Mouse (Mus musculus) MEL (cell line): ENCODE results near the gene Crybb3. TPM values are rescaled to one million over a fixed set of nuclear protein-coding genes. Genes with fewer than 3 reads are reported as not detected.

Experiments
- DNase-seq: peaks from one replicate; pipeline ENCODE4 v3.0.0; 2011; ENCODE audit warnings: low read depth, low spot score
- H3K27ac ChIP-seq: 2 replicates; pipeline ENCODE4 v1.5.1; 2012; ENCODE audit warnings: low read depth, mild to moderate bottlenecking, control low read depth, low read length, moderate library complexity; ENCODE audit not compliant: control insufficient read depth
- H3K27me3 ChIP-seq, 2 experiments: fragments of 150-350 bp in 1 of 2; sonication (generic) in 1 of 2; 2 replicates each; pipeline ENCODE4 v1.6.1; 2012; ENCODE audit warnings: low read length in 2 of 2, mild to moderate bottlenecking in 2 of 2, improper control_type of control experiment in 1 of 2, moderate library complexity in 1 of 2; ENCODE audit not compliant: insufficient read depth in 2 of 2, control insufficient read depth in 1 of 2
- H3K36me3 ChIP-seq, 2 experiments: 2 replicates each; pipeline ENCODE4 v1.6.1; 2012 to 2014; ENCODE audit warnings: low read length in 2 of 2, improper control_type of control experiment in 1 of 2, inconsistent platforms in 1 of 2, mild to moderate bottlenecking in 1 of 2; ENCODE audit not compliant: insufficient read depth in 2 of 2, control insufficient read depth in 1 of 2
- H3K4me1 ChIP-seq, 2 experiments: fragments of 150-350 bp in 1 of 2; sonication (generic) in 1 of 2; 2 replicates each; pipeline ENCODE4 v1.6.1; 2012; ENCODE audit warnings: low read length in 2 of 2, improper control_type of control experiment in 1 of 2, mild to moderate bottlenecking in 1 of 2; ENCODE audit not compliant: insufficient read depth in 2 of 2, control insufficient read depth in 1 of 2
- H3K4me3 ChIP-seq, 2 experiments: fragments of 150-350 bp in 1 of 2; sonication (generic) in 1 of 2; 2 replicates each; pipeline ENCODE4 v1.5.1; 2012; ENCODE audit warnings: low read depth in 2 of 2, low read length in 2 of 2, mild to moderate bottlenecking in 2 of 2, moderate library complexity in 2 of 2, control low read depth in 1 of 2, improper control_type of control experiment in 1 of 2; ENCODE audit not compliant: control insufficient read depth in 1 of 2, insufficient read depth in 1 of 2
- H3K79me2 ChIP-seq: 2 replicates; pipeline ENCODE4 v1.6.1; 2012; ENCODE audit warnings: mild to moderate bottlenecking, low read length, moderate library complexity; ENCODE audit not compliant: control insufficient read depth, poor library complexity, insufficient read depth
- H3K9ac ChIP-seq: 2 replicates; pipeline ENCODE4 v1.6.1; 2012; ENCODE audit warnings: low read depth, mild to moderate bottlenecking, control low read depth, low read length, moderate library complexity; ENCODE audit not compliant: control insufficient read depth, poor library complexity, severe bottlenecking
- H3K9me3 ChIP-seq: fragments of 150-350 bp; sonication (generic); replicated peaks from 2 replicates; pipeline ENCODE4 v1.6.1; 2012; ENCODE audit warnings: mild to moderate bottlenecking, low read length, improper control_type of control experiment, moderate library complexity; ENCODE audit not compliant: insufficient read depth
- BHLHE40 ChIP-seq: IDR thresholded peaks from 2 replicates; pipeline ENCODE4 v1.6.1; 2012; ENCODE audit warnings: low read depth, mild to moderate bottlenecking, inconsistent platforms, low read length, improper control_type of control experiment, borderline replicate concordance
- CHD2 ChIP-seq: IDR thresholded peaks from 2 replicates; pipeline ENCODE4 v1.6.1; 2011; ENCODE audit warnings: low read length, improper control_type of control experiment
- CTCF ChIP-seq, 3 experiments: IDR thresholded peaks in 2 of 3; conservative IDR thresholded peaks in 1 of 3; 2 replicates each; pipeline ENCODE4 v1.5.1; 2011 to 2012; ENCODE audit warnings: low read length in 3 of 3, low read depth in 2 of 3, mild to moderate bottlenecking in 2 of 3, improper control_type of control experiment in 1 of 3, inconsistent platforms in 1 of 3, mixed read lengths in 1 of 3, moderate library complexity in 1 of 3; ENCODE audit not compliant: control insufficient read depth in 1 of 3, insufficient read depth in 1 of 3, poor library complexity in 1 of 3, severe bottlenecking in 1 of 3
- ELF1 ChIP-seq: IDR thresholded peaks from 2 replicates; pipeline ENCODE4 v1.6.1; 2014; ENCODE audit warnings: low read depth, mild to moderate bottlenecking, inconsistent platforms, low read length, improper control_type of control experiment, moderate library complexity
- EP300 ChIP-seq, 2 experiments: IDR thresholded peaks; 2 replicates each; pipeline ENCODE4 v1.6.1; 2011; ENCODE audit warnings: improper control_type of control experiment in 2 of 2, low read length in 2 of 2, low read depth in 1 of 2, mild to moderate bottlenecking in 1 of 2
- ETS1 ChIP-seq: IDR thresholded peaks from 2 replicates; pipeline ENCODE4 v1.6.1; 2012; ENCODE audit warnings: low read depth, mild to moderate bottlenecking, inconsistent platforms, low read length, improper control_type of control experiment, moderate library complexity
- MAFK ChIP-seq: IDR thresholded peaks from 2 replicates; pipeline ENCODE4 v1.6.1; 2011; ENCODE audit warnings: low read depth, mild to moderate bottlenecking, low read length, improper control_type of control experiment, borderline replicate concordance
- MAX ChIP-seq: IDR thresholded peaks from 2 replicates; pipeline ENCODE4 v1.6.1; 2011; ENCODE audit warnings: low read length, improper control_type of control experiment
- MYC ChIP-seq: IDR thresholded peaks from 2 replicates; pipeline ENCODE4 v1.6.1; 2011; ENCODE audit warnings: low read depth, mild to moderate bottlenecking, low read length, improper control_type of control experiment, moderate library complexity
- RCOR1 ChIP-seq: IDR thresholded peaks from 2 replicates; pipeline ENCODE4 v1.6.1; 2012; ENCODE audit warnings: low read depth, mild to moderate bottlenecking, inconsistent platforms, low read length, improper control_type of control experiment
- UBTF ChIP-seq: IDR thresholded peaks from 2 replicates; pipeline ENCODE4 v1.6.1; 2012; ENCODE audit warnings: low read depth, mild to moderate bottlenecking, inconsistent platforms, low read length, improper control_type of control experiment, moderate library complexity, borderline replicate concordance; ENCODE audit not compliant: insufficient read depth
- USF2 ChIP-seq, 2 experiments: IDR thresholded peaks; 2 replicates each; pipeline ENCODE4 v1.6.1; 2011 to 2012; ENCODE audit warnings: improper control_type of control experiment in 2 of 2, low read length in 2 of 2, borderline replicate concordance in 1 of 2, inconsistent platforms in 1 of 2, low read depth in 1 of 2, mild to moderate bottlenecking in 1 of 2; ENCODE audit not compliant: insufficient read depth in 1 of 2
- ZMIZ1 ChIP-seq: IDR thresholded peaks from 2 replicates; pipeline ENCODE4 v1.6.1; 2012; ENCODE audit warnings: low read depth, mild to moderate bottlenecking, inconsistent platforms, low read length, improper control_type of control experiment, moderate library complexity
- polyA plus RNA-seq, 2 experiments: library from polyadenylated mRNA; stranded (reverse) in 1 of 2; unstranded in 1 of 2; fragments of >175 nt in 1 of 2; fragments of >200 nt in 1 of 2; gene quantifications; 2 replicates each; pipeline versions ENCODE4 v1.2.1 to v1.2.4; 2012; ENCODE audit warnings: low replicate concordance in 2 of 2, low read depth in 1 of 2; ENCODE audit not compliant: insufficient read length in 2 of 2, insufficient read depth in 1 of 2, missing spikeins in 1 of 2
- total RNA-seq: library from RNA; depleted of rRNA; stranded (reverse); fragments of 300-350 nt; gene quantifications from 2 replicates; pipeline ENCODE4 v1.2.3, GENCODE M21; 2012

Gene Crybb3
- total and polyA plus RNA-seq, 3 experiments = not detected

DNA sequence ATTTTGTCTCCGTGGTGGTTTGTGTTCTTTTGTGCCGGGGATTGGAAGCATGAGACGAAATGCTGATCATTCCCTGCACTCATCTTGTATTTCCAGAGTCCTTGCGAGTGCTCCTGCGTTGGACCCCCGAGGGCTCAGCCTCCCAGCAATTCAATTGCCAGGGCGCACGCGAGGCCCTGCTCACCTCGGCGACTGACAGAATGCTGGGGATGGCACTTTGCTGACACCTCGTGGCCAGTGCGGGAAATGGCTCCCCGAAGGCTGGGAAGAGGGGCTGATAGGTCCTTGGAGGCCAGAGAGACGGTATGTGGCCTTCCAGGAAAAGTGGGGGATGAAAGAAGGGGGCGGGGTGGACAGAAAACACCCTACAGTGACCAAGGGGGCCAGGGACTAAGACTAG lies 27.1 kb downstream of the Crybb3 start:
- DNase-seq = no peak
- TF ChIP-seq CTCF (IDR thresholded peaks at IDR 0.05 in 2 of 3, conservative IDR thresholded peaks at IDR 0.05 in 1 of 3; ENCODE audit: control insufficient read depth in 1 of 3, insufficient read depth in 1 of 3, low read depth in 2 of 3, low read length in 3 of 3, poor library complexity in 1 of 3, severe bottlenecking in 1 of 3) (peak in 2 of 3 experiments; percentile 8 to 37; a peak in 2 of 6 replicates), CHD2 (no peak)
- no peaks in the 10 kb centered on the region for H3K79me2 ChIP-seq
- H3K27me3 ChIP-seq = no peaks in the 10 kb centered on the region
- no peak overlapping the region for H3K4me3 ChIP-seq
- H3K9me3 ChIP-seq = no peaks in the 10 kb centered on the region
- no peak overlapping the region for H3K27ac ChIP-seq
- H3K9ac ChIP-seq = no peak overlapping the region
- no peaks in the 10 kb centered on the region for H3K4me1 ChIP-seq
- H3K36me3 ChIP-seq = no peaks in the 10 kb centered on the region

DNA sequence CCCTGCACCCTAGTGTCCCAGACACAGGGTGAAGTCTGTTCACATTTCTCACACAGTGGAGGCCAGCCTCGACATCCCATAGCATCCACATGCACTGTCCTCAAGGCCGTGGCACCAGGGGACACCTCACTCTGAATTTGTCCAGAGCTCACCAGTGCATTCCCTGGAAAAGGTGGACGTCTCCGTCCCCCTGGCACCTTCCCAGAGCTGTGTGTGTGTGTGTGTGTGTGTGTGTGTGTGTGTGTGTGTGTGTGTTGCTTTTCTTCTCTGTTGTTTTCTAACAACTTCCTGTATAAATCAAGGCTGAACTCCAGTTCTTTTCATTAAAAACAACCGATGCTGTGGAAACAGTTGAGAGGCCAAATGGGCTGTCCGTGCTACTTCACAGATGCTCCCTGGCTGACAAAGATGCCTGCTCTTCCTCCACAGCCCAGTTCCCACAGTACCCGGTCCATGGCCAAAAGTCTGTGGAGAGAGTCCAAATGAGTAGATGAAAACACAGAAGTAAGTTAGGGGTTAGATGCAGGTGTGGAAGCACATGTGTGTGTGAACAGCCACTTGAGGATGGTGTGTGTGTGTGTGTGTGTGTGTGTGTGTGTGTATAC lies 30.7 kb downstream of the Crybb3 start:
- no peaks in the 10 kb centered on the region for H3K4me1 ChIP-seq
- H3K27me3 ChIP-seq = no peaks in the 10 kb centered on the region
- no peak for DNase-seq
- H3K9ac ChIP-seq = no peak overlapping the region
- no peaks in the 10 kb centered on the region for H3K36me3 ChIP-seq
- no peak for TF ChIP-seq ETS1
- TF ChIP-seq, all 39 proteins: peak for 0
- H3K27ac ChIP-seq = no peak overlapping the region
- no peak overlapping the region for H3K4me3 ChIP-seq
- no peaks in the 10 kb centered on the region for H3K79me2 ChIP-seq
- no peaks in the 10 kb centered on the region for H3K9me3 ChIP-seq

DNA sequence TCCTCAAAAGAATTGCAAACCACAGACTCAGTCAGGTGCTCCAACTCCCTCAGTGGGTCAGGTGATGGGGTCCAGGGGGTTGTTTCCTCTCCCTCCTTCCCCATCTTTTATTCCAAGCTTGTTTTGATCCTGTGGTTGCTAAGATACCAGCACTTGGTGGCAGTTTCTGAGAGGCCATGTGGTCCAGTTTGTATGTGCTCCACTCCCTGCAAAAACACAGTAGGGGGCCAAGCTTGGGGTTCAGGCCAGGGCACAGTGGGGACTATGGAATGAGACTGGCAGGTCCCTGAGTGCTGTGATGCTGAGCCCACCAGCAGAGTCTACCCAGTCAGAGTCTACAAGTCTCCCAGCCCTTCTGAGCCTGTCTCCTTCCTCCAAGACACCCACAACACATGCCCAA lies 31.5 kb downstream of the Crybb3 start:
- Histone ChIP-seq H3K36me3 (no peaks in the 10 kb centered on the region), H3K27ac (no peak overlapping the region), H3K27me3 (no peaks in the 10 kb centered on the region), H3K9ac (no peak overlapping the region), H3K4me3 (no peak overlapping the region), H3K4me1 (no peaks in the 10 kb centered on the region), H3K9me3 (no peaks in the 10 kb centered on the region), H3K79me2 (no peaks in the 10 kb centered on the region)
- TF ChIP-seq USF2 (IDR thresholded peaks at IDR 0.05; ENCODE audit: borderline replicate concordance in 1 of 2, insufficient read depth in 1 of 2, low read depth in 1 of 2, low read length in 2 of 2) (no peak), MYC (no peak), MAFK (no peak), ZMIZ1 (no peak), UBTF (no peak), BHLHE40 (no peak), ELF1 (no peak), EP300 (IDR thresholded peaks at IDR 0.05; ENCODE audit: low read depth in 1 of 2, low read length in 2 of 2) (no peak), ETS1 (no peak), MAX (no peak), RCOR1 (no peak)
- no peak for DNase-seq
